Mouse (Mus musculus): Measurements from ENCODE around the gene Traf4.

Gene Traf4

DNA sequence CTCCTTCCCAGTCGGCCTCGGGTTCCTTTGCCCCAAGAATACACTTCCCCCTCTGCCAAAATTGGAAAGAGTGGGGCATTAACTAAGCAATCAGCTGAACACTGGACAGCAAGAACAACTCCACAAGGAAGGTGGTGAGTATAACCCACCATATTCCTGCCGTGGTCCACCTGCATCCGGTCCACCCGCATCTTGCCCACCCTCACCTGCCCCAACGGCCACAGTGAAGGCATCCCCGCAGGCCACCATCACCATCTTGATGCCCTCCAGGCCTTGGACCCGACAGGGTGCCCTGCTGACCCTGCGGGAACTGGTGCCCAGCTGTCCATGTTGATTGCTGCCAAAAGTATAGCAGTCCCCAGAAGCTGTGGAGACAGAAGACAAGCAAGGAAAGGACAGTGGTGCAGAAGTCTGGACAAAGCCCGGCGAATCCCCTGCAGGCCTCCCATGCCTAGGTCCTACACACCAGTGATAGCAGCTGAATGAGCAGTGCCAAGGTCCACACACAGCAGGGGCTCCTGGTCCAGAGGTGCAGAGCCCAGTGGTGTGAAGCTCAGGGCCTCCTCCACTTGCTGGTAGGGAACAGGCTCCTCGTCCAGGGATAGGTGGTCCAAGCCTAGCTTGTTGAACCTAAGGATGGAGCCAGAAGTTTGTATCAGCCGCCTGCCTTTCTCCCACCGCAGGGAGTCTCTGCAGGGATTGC, 2.0 kb upstream of the Traf4 start:
- WGBS: 92% methylated on average over 14 of the region's 14 CpGs

DNA sequence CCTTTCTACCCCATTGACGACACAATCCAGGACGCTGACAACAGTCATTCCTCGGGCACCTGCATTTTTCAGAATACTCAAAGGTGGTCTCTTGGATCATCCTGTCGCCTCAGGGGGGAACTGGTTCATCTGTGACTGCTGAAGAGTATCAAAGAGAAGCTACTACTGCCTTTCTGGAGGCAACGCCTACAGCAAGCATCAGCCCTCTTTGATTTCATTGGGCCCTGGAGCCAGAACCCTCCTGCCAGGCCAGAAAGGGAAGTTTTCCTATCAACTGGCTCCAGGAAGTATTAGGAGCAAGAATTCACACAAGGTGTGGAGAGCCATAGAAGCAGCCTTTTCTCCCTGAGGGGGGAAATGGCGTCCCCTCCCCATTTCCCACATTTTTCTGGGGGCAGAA, 1.3 kb upstream of the Traf4 start:
- WGBS: 92% methylated on average over 6 of the region's 6 CpGs

GRCm38 (mm10) chr11:78166161-78166560, 772 bp upstream of the Traf4 start:
- WGBS: 70% methylated on average over 4 of the region's 4 CpGs

DNA sequence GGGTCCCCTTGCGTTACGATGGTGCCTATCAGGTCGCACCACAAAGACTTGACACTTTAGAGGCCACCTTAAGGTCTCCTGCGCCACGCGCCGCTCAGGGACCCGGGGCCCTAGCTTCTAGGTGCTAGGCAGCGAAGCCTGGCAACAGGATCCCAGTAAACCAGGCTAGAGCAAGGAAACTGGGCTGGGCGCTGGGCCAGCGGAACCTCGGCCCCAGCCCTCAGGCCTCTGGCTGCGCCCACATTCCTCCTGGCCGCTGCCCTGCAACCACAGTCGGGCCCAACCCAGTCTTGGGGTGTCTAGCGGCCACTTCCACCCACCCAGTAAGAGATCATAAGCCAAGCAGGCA, 346 bp upstream of the Traf4 start:
- WGBS: 3% methylated on average over 16 of the region's 16 CpGs

GRCm38 (mm10) chr11:78164604-78164923, 825 bp downstream of the Traf4 start:
- 1% methylated on average over 14 of the region's 14 CpGs for WGBS

DNA sequence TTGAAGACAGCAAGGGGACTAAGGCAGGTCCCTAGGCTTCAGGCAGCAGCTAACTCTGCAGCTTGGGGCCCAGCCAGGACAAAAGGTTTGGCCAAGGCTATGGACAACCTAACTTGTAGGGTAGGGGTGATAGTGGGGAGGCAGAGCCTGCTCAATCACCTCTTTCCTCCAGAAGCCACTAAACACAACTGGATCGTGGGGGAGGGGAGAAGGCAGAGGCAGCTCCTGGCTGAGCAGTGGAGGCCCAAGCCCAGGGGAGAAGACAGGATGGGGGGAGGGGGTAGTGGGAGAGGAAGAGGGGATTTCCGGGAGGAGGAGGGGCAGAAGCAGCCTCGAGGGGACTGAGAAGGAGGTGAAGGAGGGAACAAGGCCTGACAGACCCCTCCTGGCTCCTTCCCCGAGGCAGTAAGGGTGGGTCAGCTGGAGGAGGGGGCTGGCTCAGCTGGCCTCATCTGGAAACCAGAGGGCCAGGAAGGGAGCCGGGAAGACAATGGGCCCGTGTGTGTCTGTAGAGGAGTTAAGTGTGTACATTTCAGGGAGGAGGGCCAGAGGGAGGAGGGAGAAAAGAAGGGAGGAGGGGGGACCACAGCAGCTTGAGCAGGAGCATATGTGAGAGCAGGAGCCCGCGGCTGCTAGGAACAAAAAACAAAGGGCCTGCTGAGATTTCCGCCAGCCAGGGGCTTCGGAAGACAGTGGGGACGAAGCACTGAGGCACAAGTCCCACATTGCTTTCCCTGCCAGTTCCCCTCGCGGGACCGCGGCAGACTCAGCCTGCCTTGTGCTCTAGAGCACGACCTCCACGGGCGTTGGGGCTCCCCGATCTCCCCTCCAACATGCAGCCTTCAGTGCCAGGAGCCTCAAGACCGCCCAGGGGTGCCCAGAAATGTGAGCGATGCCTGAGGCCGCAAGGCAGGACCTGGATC, 1.4 kb downstream of the Traf4 start:
- WGBS: 6% methylated on average over 22 of the region's 22 CpGs

GRCm38 (mm10) chr11:78163045-78163444, 2.3 kb downstream of the Traf4 start:
- WGBS: 95% methylated on average over 2 of the region's 2 CpGs

GRCm38 (mm10) chr11:78162504-78162903, 2.9 kb downstream of the Traf4 start:
- WGBS: 49% methylated on average over 6 of the region's 6 CpGs

DNA sequence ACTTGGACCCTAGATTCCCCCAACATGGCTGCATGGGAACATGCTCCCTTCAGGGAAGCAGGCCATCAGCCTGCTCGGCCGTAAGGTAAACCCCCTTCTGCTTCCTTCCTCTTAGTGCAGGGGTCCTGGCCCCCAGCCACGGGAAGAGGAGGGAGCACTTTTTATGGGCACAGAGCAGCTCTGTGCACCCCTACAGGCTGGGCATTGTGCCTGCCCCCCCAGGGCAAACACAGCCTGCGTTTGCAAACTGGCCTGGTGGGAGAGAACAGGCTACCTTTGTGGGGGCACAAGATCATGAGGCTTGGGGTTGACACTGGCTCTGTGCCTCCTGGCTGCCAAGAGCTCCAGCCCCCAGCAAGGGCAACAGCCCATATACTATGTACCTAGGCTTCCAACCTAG, 3.4 kb downstream of the Traf4 start:
- 37% methylated on average over 4 of the region's 4 CpGs for WGBS

DNA sequence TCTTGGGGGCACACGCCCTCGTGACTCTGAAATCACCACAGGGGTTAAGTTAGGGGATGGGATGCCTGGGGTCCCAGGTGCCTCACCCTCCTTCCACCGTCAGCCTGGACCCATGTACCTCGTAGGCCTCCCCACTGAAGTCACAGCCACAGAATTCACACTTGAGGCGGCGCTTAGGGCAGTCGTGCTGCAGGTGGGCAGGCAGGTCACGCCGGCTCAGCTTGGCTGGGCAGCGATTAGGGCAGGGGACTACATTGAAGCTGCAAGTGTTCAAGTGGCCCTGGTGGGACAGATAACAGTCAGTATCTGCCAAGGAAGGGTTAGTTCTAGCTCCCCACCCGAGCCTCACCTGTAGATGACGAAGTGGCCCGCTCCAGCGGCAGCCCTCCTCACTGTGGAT, 4.2 kb downstream of the Traf4 start:
- 90% methylated on average over 14 of the region's 14 CpGs for WGBS

DNA sequence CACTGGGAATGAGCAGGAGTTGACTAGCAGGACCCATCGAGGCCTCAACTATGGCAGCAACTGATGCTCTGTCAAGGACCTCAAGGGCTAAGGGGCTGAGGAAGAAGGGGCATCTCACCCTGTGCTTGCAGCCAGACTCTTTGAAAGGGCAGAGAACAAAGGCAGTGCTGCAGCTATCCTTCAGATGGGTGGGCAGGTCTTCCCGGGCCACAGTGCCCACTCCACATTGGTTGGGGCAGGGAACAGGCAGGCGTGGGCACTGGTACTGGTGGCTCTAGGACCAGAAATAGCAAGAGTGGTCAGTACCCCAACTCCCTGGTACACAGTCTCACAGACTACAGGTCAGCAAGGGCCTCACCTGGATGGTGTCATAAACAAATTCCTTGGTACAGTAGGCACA, 4.7 kb downstream of the Traf4 start:
- WGBS: 80% methylated on average over 3 of the region's 3 CpGs

DNA sequence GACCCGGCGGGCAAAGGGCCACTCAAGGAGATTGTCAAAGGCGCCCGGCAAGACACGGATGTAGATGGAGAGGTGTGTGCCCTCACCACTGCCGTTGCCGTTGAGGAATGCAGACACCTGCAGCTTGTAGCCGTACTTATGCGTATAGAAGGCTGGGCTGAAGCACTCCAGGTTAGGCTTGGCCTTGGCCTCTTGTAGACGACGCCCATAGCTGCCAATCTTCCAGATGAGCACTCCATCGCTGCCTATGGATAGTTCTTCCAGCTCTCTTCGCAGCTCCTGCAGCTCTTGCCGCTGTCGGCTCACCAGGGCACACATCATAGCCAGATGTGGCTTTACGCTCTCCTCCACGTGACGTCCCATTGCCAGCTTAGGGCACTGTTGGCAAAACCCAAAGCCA, 5.2 kb downstream of the Traf4 start:
- WGBS: 85% methylated on average over 18 of the region's 18 CpGs

DNA sequence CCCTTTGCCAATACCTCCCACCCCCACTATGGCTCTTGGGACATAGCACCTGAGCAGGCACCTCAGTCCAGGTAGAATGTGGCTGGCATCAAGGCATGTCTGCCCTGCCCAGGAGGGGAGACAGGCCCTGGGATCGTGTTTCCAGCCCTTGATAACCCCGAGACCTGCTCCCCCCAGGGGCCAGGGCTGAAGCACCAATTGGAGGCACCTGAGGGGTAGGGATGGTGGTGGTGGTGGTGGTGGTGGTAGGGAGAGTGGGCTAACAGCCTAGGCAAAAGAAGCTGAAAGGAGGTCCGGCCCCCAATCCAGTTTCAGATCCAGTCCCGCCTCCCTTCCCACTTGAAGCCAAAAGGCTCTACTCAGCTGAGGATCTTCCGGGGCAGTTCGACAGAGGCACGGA, 5.8 kb downstream of the Traf4 start:
- whole genome bisulfite sequencing: 71% methylated on average over 7 of the region's 7 CpGs

- 11% methylated on average over 2 of the region's 2 CpGs for WGBS
Measured at GRCm38 (mm10) chr11:78159096-78159495, 6.3 kb downstream of the Traf4 start.

DNA sequence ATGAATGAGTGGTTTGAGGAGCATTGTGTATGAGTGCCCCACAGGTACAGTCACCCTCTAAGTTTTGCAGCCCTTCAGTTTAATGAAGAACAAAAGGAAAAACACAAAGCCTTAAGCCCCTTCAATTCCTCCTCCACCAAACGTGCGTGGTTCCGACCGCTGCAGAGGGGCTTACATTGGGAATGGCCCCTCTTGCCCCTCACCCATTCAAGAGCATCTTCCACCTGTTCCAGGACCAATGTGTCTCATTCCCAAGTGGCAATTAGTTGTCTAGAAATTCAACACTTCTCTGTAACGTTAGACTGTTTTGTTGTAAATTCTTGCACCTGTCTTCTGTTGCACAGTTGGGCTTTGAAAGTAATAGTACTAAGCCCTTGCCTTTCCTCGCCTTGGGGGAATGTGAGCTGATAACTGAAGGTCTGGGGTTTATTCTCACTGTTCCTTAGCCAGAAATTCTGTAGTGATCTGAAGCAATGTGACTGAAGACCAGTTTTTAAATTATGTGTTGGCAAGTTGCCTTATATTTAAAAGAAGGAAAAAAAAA, 9.2 kb downstream of the Traf4 start:
- 73% methylated on average over 6 of the region's 6 CpGs for WGBS

DNA sequence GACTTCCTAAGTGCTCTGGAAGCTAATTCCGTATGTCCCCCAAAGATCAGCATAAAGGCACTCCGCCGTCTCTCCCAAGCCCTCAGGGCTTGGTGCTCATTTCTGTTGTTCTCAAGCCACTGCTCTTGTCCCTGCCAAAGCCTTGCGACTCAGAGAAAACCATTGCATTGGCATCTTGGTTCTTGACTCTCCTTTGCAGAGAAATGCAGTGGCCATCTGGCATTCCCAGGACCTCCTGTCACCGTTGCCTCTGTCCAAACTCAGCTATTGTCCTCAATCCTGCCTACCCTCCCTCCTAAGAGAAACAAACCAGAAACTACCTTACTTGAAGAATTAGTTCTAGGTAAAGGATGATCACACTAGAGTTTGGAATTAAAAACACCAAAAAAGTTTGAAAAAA, 9.7 kb downstream of the Traf4 start:
- WGBS: 77% methylated on average over 5 of the region's 5 CpGs

- 57% methylated on average over 13 of the region's 13 CpGs for WGBS
Measured at GRCm38 (mm10) chr11:78153778-78154177, 11.6 kb downstream of the Traf4 start.

DNA sequence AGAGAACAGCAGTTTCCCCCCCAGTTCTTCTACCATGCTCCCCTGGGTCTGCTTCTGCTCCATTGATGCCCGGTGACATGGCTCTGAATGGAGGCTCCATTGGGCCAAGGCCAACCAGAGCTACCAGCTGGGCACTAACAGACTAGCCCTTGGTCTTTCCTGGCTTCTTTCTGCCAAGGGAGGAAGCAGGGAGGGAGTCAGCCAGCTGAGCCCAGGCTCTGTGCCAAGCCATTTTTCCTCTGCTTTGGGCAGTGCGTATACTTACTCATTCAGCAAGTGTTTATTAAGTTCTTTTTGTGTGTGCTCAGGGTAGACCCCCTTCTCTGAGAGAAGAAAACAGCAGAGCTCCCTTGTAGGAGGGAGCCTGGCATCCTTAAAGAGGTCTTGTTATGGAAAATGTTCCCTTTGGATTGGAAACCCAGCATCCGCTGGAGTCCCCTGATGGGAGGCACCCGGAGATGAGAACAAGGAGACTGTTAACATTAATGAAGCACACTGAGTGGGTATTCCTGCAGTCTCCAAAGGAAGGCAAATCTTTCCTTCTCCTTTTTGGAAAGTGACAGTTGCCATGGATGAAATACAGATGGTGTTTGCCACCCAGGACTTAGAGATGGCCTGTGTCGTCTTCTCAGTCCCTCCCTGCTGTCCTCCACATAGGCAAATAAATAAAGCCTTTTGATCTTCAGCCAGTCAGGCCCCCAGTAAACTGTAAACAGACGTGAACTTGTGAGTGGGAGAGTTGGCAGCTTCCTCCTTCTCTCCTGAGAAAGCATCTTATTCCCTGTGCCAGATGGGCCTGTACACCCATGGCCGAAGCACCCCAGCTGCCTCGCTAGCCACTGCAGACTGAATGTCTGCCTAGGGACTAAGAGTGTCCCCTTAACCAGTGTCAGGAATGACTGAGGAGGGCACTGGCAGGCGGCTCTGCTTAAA, 12.8 kb downstream of the Traf4 start:
- WGBS: 24% methylated on average over 9 of the region's 9 CpGs

- 34% methylated on average over 1 of the region's 1 CpGs for WGBS
Measured at GRCm38 (mm10) chr11:78151161-78151560, 14.2 kb downstream of the Traf4 start.

DNA sequence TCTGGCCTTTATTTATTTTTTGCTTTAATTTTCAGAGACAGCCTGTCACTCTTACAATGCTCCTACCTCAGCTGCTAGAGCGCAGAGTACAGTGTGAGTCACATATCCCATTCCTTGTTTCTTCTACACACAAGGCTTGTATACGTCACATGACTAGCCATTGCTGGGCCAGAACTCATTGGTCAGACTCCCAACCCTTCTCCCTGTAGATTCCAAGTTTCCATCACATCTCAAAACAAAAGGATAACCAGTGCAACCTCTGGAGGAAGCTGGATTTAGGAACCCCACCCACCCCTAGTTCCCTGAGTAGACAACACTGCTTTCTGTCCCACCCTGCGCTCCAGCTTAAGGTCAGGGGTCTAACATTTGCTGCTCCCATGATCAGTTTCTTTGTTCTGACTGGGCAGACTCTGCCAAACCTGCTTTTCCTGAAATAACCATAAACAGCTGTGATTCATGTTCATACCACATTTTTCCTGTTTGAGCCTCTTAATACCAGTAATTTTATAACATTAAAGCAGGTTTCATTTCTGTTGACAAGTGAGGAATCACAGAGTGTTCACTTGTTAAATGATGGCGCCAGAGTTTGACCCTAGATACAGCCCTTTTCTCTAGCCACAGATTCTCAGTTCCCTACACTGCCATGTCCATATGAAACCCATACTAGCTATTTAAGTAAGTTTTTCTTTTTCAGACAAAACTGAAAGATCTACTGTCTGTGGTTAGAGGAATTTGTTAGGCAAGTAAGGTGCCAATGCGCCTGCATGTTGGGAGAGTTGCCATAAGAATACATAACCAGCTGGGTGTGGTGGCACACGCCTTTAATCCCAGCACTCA, 18.5 kb downstream of the Traf4 start:
- WGBS: 80% methylated on average over 6 of the region's 6 CpGs

DNA sequence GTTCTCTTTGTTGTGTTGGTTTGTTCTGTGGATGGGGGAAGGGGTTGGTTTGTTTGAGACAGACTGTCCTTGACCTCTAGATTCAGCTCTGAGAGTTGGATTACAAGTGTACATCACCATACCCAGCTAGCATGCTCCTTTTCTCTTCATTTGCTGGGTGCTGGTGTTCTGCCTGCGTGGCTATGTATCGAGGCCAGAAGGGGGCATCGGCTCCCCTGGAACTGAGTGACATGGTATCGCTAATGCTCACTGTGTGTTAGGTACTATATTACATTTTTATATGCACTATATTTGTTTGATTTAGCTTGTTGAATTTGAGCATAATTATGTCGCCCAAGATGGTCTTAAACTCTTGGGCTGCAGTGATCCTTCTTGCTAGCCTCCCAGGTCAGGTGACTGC, 19.2 kb downstream of the Traf4 start:
- WGBS: 80% methylated on average over 5 of the region's 5 CpGs

All from cerebral cortex, adult 2 months (tissue).